Mouse (Mus musculus) hindbrain, embryonic 14.5 days (tissue): ENCODE measurements at regions not wholly inside any gene's neighbourhood (a gene's known extent, or its start where the extent isn't known, plus 50 kb on each side); places are given as distances from the start of the nearest gene placed in this dataset.
"Not testable (repeated sequence)": the region's sequence is repeated elsewhere in the genome, so short reads cannot be mapped to it uniquely, and the experiment has no call there.

ENCODE experiments used
- ATAC-seq: fragments of 200-750 bp; cut with Nextera tagmentation; 2 replicates; pipeline ENCODE4 v1.8.0; 2017; ENCODE audit warnings: moderate number of reproducible peaks, mild to moderate bottlenecking, moderate TSS enrichment, moderate library complexity; ENCODE audit not compliant: low FRiP score
- DNase-seq: peaks from one replicate; pipeline ENCODE4 v3.0.0-alpha.2; 2015; ENCODE audit warnings: low spot score
- H3K27ac ChIP-seq: fragments of 300-500 bp; sonication (generic); 2 replicates; pipeline ENCODE4 v1.5.1; 2014; ENCODE audit warnings: mild to moderate bottlenecking, moderate library complexity
- H3K27me3 ChIP-seq: fragments of 300-500 bp; sonication (generic); 2 replicates; pipeline ENCODE4 v1.6.1; 2014; ENCODE audit warnings: mild to moderate bottlenecking, low read length, mixed read lengths; ENCODE audit not compliant: control insufficient read depth, insufficient read depth
- H3K36me3 ChIP-seq: fragments of 300-500 bp; sonication (generic); replicated peaks from 2 replicates; pipeline ENCODE4 v1.6.1; 2014; ENCODE audit not compliant: control insufficient read depth, insufficient read depth
- H3K4me1 ChIP-seq: fragments of 300-500 bp; sonication (generic); replicated peaks from 2 replicates; pipeline ENCODE4 v1.6.1; 2014; ENCODE audit warnings: antibody characterized with exemption, low read length, mixed read lengths; ENCODE audit not compliant: control insufficient read depth, insufficient read depth
- H3K4me2 ChIP-seq: fragments of 300-500 bp; sonication (generic); replicated peaks from 2 replicates; pipeline ENCODE4 v1.6.1; 2014; ENCODE audit warnings: mild to moderate bottlenecking, moderate library complexity
- H3K4me3 ChIP-seq: fragments of 300-500 bp; sonication (generic); replicated peaks from 2 replicates; pipeline ENCODE4 v1.5.1; 2014; ENCODE audit warnings: mild to moderate bottlenecking, low read length
- H3K9ac ChIP-seq: fragments of 300-500 bp; sonication (generic); 2 replicates; pipeline ENCODE4 v1.6.1; 2014
- H3K9me3 ChIP-seq: fragments of 300-500 bp; sonication (generic); 2 replicates; pipeline ENCODE4 v1.6.1; 2016; ENCODE audit warnings: low read length; ENCODE audit not compliant: control insufficient read depth
- WGBS: fragments of 180-500 bp; shearing (Covaris S2); extraction: QIAGEN DNeasy Blood & Tissue Kit; methylation state at CpG from one replicate; pipeline ENCODE4 v1.1.7; 2014; 5-methylcytosine and 5-hydroxymethylcytosine counted together

- H3K9ac ChIP-seq, result no peak overlapping the region
- DNase-seq (no peak), ATAC-seq (no peak)
- no peaks in the 10 kb centered on the region for H3K36me3 ChIP-seq
- H3K4me3 ChIP-seq, result no peak overlapping the region
- H3K4me2 ChIP-seq, result no peak overlapping the region
- no peaks in the 10 kb centered on the region for H3K27me3 ChIP-seq
- 68% methylated on average over 5 of the region's 5 CpGs for WGBS
- H3K4me1 ChIP-seq, result no peaks in the 10 kb centered on the region
- H3K9me3 ChIP-seq, result no peaks in the 10 kb centered on the region
- H3K27ac ChIP-seq, result no peak overlapping the region
Observed at GRCm38 (mm10) chr6:117700286-117700685, 140.7 kb upstream of the Zfp637 start.

GRCm38 (mm10) chr6:117701547-117701946 is 139.4 kb upstream of the Zfp637 start:
- Histone ChIP-seq H3K36me3 (no peaks in the 10 kb centered on the region), H3K27me3 (no peaks in the 10 kb centered on the region), H3K4me3 (no peak overlapping the region), H3K4me1 (no peaks in the 10 kb centered on the region), H3K4me2 (no peak overlapping the region), H3K27ac (no peak overlapping the region), H3K9me3 (no peaks in the 10 kb centered on the region), H3K9ac (no peak overlapping the region)
- DNase-seq (no peak), ATAC-seq (no peak)
- 92% methylated on average over 5 of the region's 5 CpGs for WGBS

- Histone ChIP-seq H3K4me3 (no peak overlapping the region), H3K27me3 (no peaks in the 10 kb centered on the region), H3K9me3 (no peaks in the 10 kb centered on the region), H3K9ac (no peak overlapping the region), H3K27ac (no peak overlapping the region), H3K4me1 (no peaks in the 10 kb centered on the region), H3K4me2 (no peak overlapping the region), H3K36me3 (no peaks in the 10 kb centered on the region)
- DNase-seq (no peak), ATAC-seq (no peak)
- WGBS, result 78% methylated on average over 2 of the region's 2 CpGs
Observed at GRCm38 (mm10) chr6:117706006-117706405, 135.0 kb upstream of the Zfp637 start.

- no peak overlapping the region for H3K9ac ChIP-seq
- WGBS, result 93% methylated on average over 3 of the region's 3 CpGs
- H3K4me3 ChIP-seq, result no peak overlapping the region
- DNase-seq (no peak), ATAC-seq (no peak)
- H3K9me3 ChIP-seq, result no peaks in the 10 kb centered on the region
- no peak overlapping the region for H3K4me2 ChIP-seq
- H3K4me1 ChIP-seq, result no peaks in the 10 kb centered on the region
- H3K27ac ChIP-seq, result no peak overlapping the region
- no peaks in the 10 kb centered on the region for H3K36me3 ChIP-seq
- H3K27me3 ChIP-seq, result no peaks in the 10 kb centered on the region
Observed at GRCm38 (mm10) chr6:117709212-117709611, 131.8 kb upstream of the Zfp637 start.

GRCm38 (mm10) chr6:117715056-117715777 is 125.8 kb upstream of the Zfp637 start:
- ATAC-seq (no peak), DNase-seq (no peak)
- H3K4me1 ChIP-seq, result no peaks in the 10 kb centered on the region
- no peak overlapping the region for H3K4me3 ChIP-seq
- no peaks in the 10 kb centered on the region for H3K36me3 ChIP-seq
- H3K27me3 ChIP-seq, result no peaks in the 10 kb centered on the region
- H3K27ac ChIP-seq, result no peak overlapping the region
- H3K4me2 ChIP-seq, result no peak overlapping the region
- H3K9me3 ChIP-seq, result no peaks in the 10 kb centered on the region
- no peak overlapping the region for H3K9ac ChIP-seq
- WGBS, result 84% methylated on average over 6 of the region's 6 CpGs

- H3K27me3 ChIP-seq, H3K9ac ChIP-seq: not testable (repeated sequence)
- 88% methylated on average over 6 of the region's 40 CpGs for WGBS
Observed at GRCm38 (mm10) chr6:117716422-117716821, 124.6 kb upstream of the Zfp637 start.

GRCm38 (mm10) chr6:117752338-117752737 is 88.6 kb upstream of the Zfp637 start:
- ATAC-seq, result not testable (repeated sequence)

More at GRCm38 (mm10) chr6:117716422-117716821, 124.6 kb upstream of the Zfp637 start:
- H3K4me1 ChIP-seq, DNase-seq, H3K4me3 ChIP-seq, H3K36me3 ChIP-seq, H3K27ac ChIP-seq, ATAC-seq, H3K9me3 ChIP-seq, H3K4me2 ChIP-seq: not testable (repeated sequence)

GRCm38 (mm10) chr6:117755682-117756081 is 85.3 kb upstream of the Zfp637 start:
- H3K4me2 ChIP-seq, H3K27ac ChIP-seq, H3K4me1 ChIP-seq, H3K9me3 ChIP-seq, H3K4me3 ChIP-seq, DNase-seq, H3K27me3 ChIP-seq, H3K36me3 ChIP-seq, ATAC-seq, H3K9ac ChIP-seq: not testable (repeated sequence)
- 93% methylated on average over 2 of the region's 2 CpGs for WGBS

More at GRCm38 (mm10) chr6:117752338-117752737, 88.6 kb upstream of the Zfp637 start:
- not testable (repeated sequence) for H3K36me3 ChIP-seq, H3K9me3 ChIP-seq, H3K4me2 ChIP-seq, H3K4me3 ChIP-seq, H3K4me1 ChIP-seq, H3K27me3 ChIP-seq, H3K9ac ChIP-seq, H3K27ac ChIP-seq, DNase-seq

- WGBS, result 59% methylated on average over 9 of the region's 9 CpGs
- Histone ChIP-seq H3K27me3 (no peaks in the 10 kb centered on the region), H3K27ac (no peak overlapping the region), H3K9me3 (no peaks in the 10 kb centered on the region), H3K4me1 (no peaks in the 10 kb centered on the region), H3K4me3 (no peak overlapping the region), H3K9ac (no peak overlapping the region), H3K4me2 (no peak overlapping the region), H3K36me3 (no peaks in the 10 kb centered on the region)
- ATAC-seq, result no peak
- DNase-seq, result no peak
Observed at GRCm38 (mm10) chr6:117756176-117756575, 84.8 kb upstream of the Zfp637 start.

GRCm38 (mm10) chr6:117758516-117758915 is 82.5 kb upstream of the Zfp637 start:
- H3K27ac ChIP-seq, H3K36me3 ChIP-seq, H3K4me3 ChIP-seq, ATAC-seq, H3K9me3 ChIP-seq, H3K9ac ChIP-seq, H3K27me3 ChIP-seq, H3K4me1 ChIP-seq, H3K4me2 ChIP-seq: not testable (repeated sequence)
- WGBS, result 13% methylated on average over 6 of the region's 6 CpGs
- DNase-seq, result peak; percentile 78
